Mouse (Mus musculus) retina, embryonic 14.5 days (tissue): ENCODE measurements around the gene Dach1.

Experiments used
- DNase-seq: peaks from one replicate; pipeline ENCODE4 v3.0.0-alpha.2; 2015; ENCODE audit warnings: low spot score

Gene Dach1

DNA sequence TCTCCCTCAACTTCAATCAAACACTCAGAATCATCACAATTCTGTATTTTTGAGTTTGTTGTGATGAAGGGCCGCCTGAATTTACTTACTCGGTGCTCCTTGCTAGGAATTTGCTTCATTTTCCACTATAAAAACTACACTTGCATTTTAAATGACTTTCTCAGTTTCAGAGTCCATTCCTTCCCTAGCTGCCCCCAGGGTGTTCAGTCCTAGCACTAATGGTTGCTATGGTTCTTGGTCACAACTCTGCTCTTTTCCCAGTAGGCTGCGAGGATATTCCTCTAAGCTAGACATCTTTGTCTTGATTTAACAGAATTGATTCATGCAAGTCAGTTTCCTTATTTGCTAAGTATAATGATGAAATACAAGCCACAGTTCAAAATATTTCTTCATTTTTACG is 319.1 kb downstream of the Dach1 start:
- DNase-seq, result no peak

DNA sequence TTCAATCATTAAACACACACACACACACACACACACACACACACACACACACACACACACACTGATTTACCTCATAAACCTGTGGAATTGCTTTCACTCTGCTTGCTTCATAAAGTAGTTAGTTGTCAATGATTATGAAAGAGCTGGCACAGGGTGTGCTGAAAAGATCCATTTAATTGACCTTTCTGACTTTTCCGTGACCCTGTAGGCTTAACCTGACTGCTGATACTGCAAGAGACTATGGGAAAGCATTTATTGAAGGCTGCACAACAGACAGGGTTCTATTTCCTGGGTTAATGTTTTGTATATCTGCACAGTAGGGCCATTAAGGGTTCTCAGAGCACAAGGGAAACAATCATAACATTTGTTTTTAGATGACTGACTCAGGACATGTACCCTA is 321.9 kb downstream of the Dach1 start:
- no peak for DNase-seq

- no peak for DNase-seq
These were observed 330.3 kb downstream of the Dach1 start for GRCm38 (mm10) chr14:97839275-97839674.

DNA sequence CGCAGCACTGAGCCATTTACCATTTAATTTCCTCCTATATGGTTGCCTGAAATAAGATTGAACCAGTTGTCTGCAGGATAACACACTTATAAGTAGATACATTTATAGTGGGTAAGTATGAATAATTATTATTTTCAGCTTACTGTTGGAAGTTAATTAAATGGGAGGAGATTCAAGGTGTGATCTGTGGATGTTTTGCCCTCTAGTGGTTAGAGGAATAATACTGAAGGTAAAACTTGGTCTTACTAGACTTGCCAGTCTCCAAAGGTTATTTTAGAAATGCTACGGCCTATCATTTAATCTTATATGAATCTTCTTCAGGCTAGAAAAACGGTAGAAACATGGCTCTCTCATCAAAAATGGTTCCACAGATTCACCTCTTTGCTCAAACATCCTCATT is 339.7 kb downstream of the Dach1 start:
- DNase-seq, result no peak

DNA sequence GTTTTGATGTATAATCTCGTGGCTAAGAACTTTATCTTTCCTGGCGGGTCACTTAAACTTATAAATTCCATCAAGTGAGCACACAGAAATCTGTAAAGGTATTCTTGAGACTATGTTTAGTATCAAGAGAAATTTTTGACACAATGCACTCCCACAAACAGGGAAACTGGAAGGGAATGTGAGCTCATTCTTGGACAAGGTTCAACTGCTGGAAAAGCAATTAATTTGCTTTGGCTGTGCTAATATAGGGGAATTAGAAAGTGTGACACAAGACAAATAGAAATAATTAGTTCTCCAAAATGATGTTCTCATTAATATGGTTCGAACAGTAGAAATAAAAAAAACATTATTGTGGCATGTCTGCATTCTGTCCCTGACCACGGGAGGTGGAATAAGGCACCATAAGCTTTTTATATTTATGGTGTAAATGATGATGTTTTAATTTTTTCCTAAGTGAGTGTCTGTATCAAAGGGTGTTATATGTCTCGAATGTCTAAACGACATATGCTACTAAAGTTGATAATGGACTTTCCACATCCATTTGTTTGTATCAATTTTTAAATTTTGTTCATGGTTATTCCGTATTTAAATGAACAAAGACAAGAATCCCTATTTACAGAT is 354.9 kb downstream of the Dach1 start:
- no peak for DNase-seq

- no peak for DNase-seq
These were observed 356.0 kb downstream of the Dach1 start for GRCm38 (mm10) chr14:97813557-97813956.

DNA sequence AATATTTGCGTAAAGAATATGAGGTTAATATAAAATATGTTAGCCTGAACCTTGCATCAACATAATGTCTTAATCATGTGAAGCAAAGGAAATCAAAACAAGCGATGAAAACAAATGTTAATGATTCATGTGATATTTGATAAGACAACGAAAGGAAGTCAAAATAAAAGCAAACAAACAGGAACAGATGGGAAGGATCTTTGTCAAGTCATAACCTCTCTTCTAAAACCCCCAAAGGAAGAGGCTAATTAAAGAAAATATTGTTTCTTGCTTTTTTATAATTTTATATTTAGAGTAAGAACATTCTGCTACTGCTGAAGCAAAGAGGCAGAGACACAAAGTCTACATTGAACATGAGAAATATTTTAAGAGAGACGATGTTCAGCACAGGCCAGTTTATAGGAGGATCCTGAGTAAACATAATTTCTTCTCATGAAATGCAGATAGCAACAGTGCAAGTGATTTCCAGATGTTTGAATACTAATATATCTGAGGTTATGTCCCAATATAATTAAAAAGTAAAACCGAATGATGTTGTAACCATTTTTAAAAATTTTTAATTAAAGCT is 374.1 kb downstream of the Dach1 start:
- DNase-seq, result no peak

- no peak for DNase-seq
These were observed 395.3 kb downstream of the Dach1 start for GRCm38 (mm10) chr14:97774135-97774767.

GRCm38 (mm10) chr14:97754400-97754799 is 415.2 kb downstream of the Dach1 start:
- no peak for DNase-seq

DNA sequence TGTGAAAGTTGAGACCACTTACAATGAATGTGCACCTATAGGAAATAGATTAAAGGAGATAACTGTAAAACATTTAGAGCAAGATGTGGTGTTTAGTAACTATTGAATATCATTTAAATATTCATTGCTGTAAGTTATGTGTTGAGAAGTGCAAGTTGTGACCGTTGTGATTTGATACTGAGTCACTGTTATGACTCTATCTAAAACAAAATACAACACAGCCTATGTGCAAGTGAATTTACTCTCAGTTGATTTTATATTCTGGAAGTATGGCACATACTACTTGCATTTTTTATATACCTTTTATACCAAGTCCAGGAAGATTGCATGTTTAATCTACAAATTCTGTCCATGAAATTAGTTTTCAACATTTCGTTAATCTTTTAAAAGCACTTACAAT is 415.6 kb downstream of the Dach1 start:
- DNase-seq, result no peak

DNA sequence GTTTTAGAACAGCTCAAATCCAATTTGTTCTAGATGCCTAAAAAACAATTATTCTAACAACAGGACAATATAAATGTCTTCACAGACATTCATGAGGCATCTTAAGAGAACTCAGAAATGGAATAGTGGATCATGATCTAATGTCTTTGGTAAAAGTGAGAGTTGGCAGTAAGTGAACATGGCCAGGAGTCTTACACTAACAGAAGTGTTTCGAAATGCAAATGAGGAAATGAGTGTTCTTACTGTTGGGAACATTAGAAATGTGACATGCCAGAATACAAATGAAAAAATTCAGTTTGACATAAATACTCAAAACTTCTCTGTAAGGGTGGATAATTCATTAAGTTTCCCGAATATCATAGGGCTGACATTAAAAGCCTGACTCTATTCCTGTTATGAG is 426.3 kb downstream of the Dach1 start:
- DNase-seq, result no peak

- no peak for DNase-seq
These were observed 426.8 kb downstream of the Dach1 start for GRCm38 (mm10) chr14:97742785-97743184.
